Mouse (Mus musculus): ENCODE measurements around the gene Mrpl46.

DNA sequence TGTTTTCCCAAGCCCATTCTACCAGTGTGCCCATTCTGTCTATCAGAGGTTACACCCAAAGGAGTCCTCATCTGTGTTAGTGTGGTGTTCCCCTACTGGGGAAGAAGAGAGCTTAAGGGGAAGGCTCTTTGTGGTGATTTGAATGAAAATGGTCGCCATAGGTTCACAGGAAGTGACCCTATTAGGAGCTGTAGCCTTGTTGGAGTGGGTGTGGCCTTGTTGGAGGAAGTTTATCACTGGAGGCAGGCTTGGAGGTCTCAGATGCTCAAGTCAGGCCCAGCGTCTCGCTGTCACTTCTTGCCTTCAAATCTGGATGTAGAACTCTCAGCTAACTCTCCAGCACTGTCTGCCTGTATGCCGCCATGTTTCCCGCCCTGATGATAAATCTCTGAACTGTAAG is 12.4 kb downstream of the Mrpl46 start:
- TF ChIP-seq CTCF (IDR thresholded peaks at IDR 0.05; ENCODE audit: extremely low read depth, insufficient read depth, low read length) (no peak), POLR2A (IDR thresholded peaks at IDR 0.05; ENCODE audit: extremely low read depth, insufficient read depth, low read length) (no peak)

Data from cortical plate, adult 2 months (tissue).